Mouse (Mus musculus) myocyte (in vitro differentiated cells): Measurements from ENCODE around the gene Rab19.

ENCODE experiments used
- MYOG ChIP-seq, 3 experiments: IDR thresholded peaks; one replicate each; pipeline ENCODE4 v1.6.1; 2011; ENCODE audit warnings: control low read depth in 2 of 3, low read depth in 2 of 3, mild to moderate bottlenecking in 2 of 3; ENCODE audit not compliant: insufficient read length in 2 of 3, control insufficient read depth in 1 of 3, insufficient read depth in 1 of 3
- POLR2A ChIP-seq: IDR thresholded peaks from one replicate; pipeline ENCODE4 v1.6.1; 2011; ENCODE audit warnings: low read depth, mild to moderate bottlenecking, control low read depth, moderate library complexity; ENCODE audit not compliant: insufficient read length

- TF ChIP-seq POLR2A, result no peak
- no peak for TF ChIP-seq MYOG (IDR thresholded peaks at IDR 0.05; ENCODE audit: control insufficient read depth in 1 of 3, insufficient read depth in 1 of 3, insufficient read length in 2 of 3, low read depth in 2 of 3)
Observed at GRCm38 (mm10) chr6:39420867-39421266, 39.9 kb downstream of the Rab19 start.
